Mouse (Mus musculus) fat pad, adult 2 months (tissue): ENCODE results near the gene Skiv2l.
A peak's percentile ranks its signal among the peaks of the same experiment; 100 is the strongest.

Experiments
- DNase-seq: peaks from one replicate; pipeline ENCODE4 v3.0.0-alpha.2; 2011; ENCODE audit warnings: low read depth, low spot score; ENCODE audit errors: extremely low read depth

Skiv2l gene

GRCm38 (mm10) chr17:34849722-34850516, at the start of gene Skiv2l, which contains the start of gene Nelfe:
Gene Skiv2l, minus strand, starts transcription at chr17:34850210.
Gene Nelfe, plus strand, starts transcription at chr17:34850391.
- DNase-seq = peak; percentile 46

DNA sequence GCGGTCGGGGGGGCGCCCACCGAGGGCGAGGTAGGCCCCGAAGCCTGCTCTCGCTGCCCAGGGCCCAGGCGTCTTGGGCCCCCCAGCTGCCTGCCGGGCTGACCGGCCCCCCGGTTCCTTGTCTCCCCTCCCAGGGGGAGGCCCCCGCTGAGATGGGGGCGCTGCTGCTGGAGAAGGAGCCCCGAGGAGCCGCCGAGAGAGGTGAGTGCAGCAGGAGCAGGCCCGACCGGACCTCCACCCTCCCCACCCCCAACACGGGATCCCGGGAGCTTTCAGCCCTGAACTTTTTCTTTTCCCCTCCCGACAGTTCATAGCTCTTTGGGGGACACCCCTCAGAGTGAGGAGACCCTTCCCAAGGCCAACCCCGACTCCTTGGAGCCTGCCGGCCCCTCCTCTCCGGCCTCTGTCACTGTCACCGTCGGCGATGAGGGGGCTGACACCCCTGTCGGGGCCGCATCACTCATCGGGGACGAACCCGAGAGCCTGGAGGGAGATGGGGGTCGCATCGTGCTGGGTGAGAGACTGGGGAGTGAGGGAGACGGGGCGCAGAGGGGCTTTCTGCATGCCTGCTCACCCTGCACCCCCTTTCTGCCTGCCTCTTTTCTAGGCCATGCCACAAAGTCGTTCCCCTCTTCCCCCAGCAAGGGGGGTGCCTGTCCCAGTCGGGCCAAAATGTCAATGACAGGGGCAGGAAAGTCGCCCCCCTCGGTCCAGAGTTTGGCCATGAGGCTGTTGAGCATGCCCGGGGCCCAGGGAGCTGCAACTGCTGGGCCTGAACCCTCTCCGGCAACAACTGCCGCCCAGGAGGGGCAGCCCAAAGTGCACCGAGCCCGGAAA, 49.3 kb upstream of the Skiv2l start:
- DNase-seq = no peak

DNA sequence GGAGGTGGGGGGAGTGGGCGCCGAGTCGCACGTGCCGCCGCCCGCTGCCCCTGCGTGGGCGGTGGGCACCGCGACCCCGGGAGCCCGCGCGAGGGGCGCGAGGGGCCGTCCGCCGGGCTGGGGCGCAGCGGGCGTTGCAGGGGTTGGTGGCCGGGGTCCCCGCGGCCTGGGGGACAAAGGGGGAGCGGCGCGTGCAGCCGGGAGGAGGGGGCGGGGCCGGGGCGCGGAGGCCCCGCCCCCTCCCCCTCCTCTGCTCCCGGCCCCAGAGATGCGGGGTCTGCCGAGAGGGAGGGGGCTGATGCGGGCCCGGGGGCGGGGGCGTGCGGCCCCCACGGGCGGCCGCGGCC, 48.7 kb upstream of the Skiv2l start:
- no peak for DNase-seq

- no peak for DNase-seq
Measured at GRCm38 (mm10) chr17:34898160-34898586, 48.2 kb upstream of the Skiv2l start, which contains the start of the genes C2 and Ehmt2. Gene C2, minus strand, starts transcription at chr17:34898265. Gene Ehmt2, plus strand, starts transcription at chr17:34898469.

DNA sequence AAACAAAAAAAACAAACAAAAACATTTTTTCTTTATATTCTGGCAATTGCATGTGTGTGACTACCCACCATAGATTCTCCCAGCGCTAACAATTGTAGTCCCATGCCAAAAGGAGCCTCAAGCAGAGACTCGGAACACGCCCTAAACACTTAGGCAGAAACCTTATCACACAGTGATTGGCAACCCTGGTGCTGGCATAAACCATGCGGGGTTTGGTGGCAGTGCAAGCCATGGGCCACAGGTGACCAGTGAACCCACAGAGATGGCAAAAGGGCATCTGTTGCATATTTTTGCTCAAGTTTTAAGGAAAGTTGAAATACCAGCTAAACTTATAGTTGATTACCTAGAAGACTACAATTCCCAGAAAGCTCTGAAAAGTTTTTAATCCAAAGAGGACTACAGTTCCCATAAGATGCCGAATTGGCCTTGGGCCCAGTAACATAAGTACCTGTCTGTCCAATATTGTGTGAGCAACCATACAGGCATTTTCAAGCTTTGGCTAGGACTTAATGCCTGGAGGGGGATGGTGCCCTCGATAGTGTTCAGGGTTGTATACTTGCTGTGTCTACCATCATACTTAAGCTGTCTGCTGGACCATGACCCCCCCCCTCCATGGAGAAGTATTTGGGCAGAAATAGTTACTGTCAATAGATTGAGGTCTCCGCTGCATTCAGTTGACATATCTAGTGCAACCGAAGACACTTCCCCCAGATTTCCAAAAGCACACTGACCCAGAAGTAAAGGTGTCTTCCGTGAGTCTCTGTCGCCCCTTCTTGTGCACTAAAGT, 47.6 kb upstream of the Skiv2l start:
- DNase-seq = peak; percentile 74

- no peak for DNase-seq
Measured at GRCm38 (mm10) chr17:34896366-34896765, 46.4 kb upstream of the Skiv2l start.

DNA sequence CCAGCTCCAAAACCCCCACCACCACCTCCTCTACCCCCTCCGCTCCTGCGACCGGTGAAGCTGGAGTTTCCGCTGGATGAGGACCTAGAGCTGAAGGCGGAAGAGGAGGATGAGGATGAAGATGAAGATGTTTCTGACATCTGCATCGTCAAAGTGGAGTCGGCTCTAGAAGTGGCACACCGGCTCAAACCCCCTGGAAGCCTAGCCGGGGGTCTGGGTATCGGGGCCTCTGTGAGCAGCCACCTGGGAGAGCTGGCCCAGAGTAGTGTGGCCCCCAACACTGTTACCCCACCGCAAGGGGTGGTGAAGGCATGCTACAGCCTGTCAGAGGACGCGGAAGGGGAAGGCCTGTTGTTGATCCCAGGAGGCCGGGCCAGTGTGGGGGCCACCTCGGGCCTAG, 45.7 kb upstream of the Skiv2l start:
- DNase-seq = no peak

DNA sequence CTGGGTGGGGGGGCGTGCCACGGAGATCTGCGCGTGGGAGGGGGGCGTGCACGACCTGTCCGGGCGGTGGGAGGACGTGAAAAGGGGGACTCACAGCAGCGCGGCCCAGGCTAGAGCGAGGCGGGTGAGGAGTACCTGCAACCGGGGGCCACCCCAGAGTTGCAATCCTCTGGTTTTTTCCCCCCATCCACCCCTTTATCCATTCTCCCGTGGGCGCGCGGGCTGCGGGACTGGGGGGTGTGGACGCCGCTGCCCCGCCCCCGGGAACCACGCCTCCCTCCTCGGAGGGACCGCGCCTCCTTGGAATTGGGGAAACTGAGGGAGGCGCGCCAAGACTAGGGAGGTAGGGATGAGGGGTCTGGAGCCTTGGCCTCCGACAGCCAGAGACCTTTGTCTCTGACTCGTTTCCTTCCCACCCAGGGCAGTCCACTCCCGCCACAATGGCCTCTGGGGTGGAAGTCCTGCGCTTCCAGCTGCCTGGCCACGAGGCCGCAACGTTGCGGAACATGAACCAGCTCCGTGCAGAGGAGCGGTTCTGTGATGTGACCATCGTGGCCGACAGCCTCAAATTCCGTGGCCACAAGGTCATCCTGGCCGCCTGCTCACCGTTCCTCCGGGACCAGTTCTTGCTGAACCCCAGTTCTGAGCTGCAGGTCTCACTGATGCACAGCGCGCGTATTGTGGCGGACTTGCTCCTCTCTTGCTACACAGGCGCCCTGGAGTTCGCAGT, 45.0 kb upstream of the Skiv2l start:
- DNase-seq = no peak

DNA sequence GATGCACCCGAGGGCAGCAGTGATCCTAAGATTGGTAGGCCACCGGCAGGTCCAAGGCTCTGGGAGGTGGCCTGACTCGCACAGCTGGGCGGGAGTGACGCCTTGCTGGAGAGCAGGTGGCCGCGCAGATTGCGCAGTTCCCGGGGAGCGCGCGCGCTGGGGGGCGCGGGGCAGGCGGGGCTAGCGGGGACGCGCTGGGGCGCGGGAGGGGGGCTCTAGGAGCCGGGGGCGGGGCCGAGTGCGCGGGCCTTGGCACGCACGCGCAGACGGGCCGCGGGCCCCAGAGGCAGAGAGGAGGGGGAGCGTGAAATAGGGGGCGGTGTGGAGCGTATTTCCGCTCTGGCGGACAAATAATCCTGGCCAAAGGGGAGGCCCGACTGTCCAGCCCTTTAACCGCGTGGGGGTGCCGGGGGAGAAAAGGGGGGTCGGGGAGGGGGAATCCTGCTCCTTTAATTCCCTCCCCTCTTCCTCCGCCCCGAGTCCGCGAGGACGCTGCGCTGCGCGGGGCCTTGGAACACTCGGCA, 44.1 kb upstream of the Skiv2l start:
- DNase-seq = no peak

GRCm38 (mm10) chr17:34893072-34893824, 43.2 kb upstream of the Skiv2l start:
- no peak for DNase-seq

- DNase-seq = no peak
Measured at GRCm38 (mm10) chr17:34891377-34891776, 41.4 kb upstream of the Skiv2l start.

DNA sequence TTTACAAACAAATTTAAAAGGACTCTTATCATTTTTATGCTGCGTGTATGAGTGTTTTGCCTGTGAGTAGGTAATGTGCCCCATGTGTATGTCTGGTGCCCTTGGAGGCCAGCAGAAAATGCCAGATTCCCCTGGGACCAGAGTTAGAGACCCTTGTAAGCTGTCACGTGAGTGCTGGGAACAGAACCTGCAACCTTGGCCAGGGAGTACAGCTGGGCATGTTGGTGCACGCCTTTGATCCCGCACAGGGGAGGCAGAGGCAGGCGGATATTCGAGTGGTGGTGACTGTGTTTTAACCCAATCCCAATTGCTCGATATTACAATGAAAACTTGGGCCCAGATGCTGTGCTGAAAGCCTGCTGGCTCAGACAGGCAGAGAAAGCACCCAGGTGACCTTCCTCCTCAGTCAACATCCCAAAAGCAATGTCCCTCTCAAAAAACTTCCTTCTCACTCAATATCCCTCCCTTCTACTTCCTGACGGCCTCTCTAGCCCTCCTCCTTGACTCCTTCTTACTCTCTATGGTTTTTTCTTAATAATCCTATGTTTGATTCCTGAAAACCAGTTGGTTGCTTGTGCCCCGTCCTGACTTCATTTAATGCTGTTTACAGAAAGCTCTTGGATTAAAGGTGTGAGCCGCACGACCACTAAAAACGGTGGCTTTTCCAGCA, 40.2 kb upstream of the Skiv2l start:
- DNase-seq = no peak

- DNase-seq = no peak
Measured at GRCm38 (mm10) chr17:34887942-34888341, 37.9 kb upstream of the Skiv2l start.

DNA sequence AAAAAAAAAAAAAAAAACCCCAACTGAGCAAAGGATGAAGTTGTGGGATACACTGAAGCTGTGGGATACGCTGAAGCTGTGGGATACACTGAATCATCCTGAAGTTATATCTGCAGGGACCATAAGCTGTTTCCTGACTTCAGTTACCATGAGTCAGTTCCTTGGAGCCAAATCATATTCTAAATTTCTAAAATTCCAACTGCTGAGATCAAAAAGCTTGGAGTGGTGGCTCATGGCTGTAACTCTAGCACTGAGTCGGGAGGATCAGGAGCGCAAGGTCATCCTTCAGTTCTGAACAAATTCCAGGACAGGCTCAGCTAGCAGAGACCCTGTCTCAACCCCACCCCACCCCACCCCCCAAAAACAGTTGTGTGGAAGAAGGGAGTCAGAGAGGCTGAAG, 35.6 kb upstream of the Skiv2l start:
- DNase-seq = no peak

DNA sequence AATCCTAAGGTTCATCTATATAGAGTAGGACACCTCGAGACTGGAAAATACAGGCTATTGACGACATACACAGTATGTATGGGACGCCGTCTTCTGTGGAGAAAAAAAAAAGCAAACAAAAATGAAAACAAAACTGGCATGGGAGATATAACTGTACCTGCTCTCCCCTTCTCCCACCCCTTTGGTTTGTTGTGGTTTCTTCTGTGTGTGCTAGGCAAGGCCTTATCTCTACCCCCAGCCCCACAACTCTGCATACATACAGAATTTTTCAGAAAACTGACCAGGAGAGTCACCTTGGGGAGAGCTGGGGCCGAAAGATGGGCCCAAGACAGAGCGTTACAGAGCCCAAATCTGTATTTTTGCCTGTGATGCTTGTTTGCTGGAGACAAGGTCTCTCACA, 34.7 kb upstream of the Skiv2l start:
- DNase-seq = no peak

DNA sequence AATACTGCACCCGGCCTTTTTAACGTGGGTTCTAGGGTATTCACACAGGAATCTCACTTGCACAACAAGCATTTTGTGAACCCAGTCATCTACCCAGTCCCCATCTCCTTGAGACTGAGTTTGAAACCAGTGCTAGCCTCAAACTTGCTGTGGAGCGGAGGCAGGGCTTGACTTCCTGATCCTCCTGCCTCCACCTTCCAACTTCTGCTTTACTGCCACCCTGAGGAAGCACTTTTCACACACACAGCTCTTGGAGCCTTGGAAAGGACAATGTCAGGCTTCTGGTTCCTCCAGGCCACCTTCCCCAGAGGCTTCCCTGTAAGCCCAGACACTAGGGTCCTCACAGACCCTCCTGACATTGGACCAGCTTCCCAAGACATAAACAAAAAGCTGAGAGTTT, 33.3 kb upstream of the Skiv2l start:
- DNase-seq = no peak

DNA sequence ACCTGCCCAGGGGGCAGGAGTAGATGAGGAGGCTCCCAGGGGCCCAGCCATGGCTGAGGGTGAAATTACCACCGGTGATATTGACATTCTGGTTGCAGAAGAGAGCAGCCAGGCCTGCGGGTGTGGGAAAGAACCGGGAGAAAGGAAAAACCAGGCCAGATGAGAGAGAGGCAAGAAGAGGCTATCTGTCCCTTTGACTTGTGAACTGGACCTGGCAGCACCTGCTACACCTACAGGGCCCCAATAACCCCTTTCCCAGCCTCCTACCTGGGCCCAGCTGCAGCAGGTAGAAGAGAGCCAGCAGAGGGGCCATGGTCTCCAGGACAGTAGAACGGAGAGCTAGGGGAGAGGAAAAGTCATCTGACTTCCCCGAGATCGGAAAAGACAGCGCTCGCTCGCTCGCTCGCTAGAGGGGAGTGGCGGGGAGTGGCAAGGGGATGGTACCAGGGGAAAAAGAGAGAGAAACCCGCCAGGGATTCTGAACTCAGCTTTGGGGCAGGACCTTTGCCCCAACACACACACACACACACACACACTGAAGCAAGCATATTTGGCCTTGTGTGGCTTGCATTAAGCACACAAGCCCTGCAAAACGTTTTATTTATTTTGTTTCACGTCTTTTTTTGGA, 31.8 kb upstream of the Skiv2l start, which contains the start of gene Gm20547:
Gene Gm20547, minus strand, starts transcription at position 360 of the 628 bp plus-strand sequence.
- DNase-seq = no peak

- DNase-seq = no peak
Measured at GRCm38 (mm10) chr17:34881166-34881565, 31.2 kb upstream of the Skiv2l start.
